Mouse (Mus musculus): ENCODE results near the gene Gm21679. TPM values are rescaled to one million over a fixed set of nuclear protein-coding genes. Genes with fewer than 3 reads are reported as not detected.

Gene Gm21679
- not detected in 2 replicates for polyA plus RNA-seq (2012)

GRCm38 (mm10) chrY:29683270-29683669 lies at the start of gene Gm21679:
Gene Gm21679 (minus strand): TSS chrY:29683370.

